Mouse (Mus musculus): ENCODE data around the gene H1fx. TPM values are rescaled to one million over a fixed set of nuclear protein-coding genes. Genes with fewer than 3 reads are reported as not detected.

H1fx gene
- polyA plus RNA-seq (2012; rRNA removed) = 118 and 159 TPM in 2 replicates
- polyA plus RNA-seq (2014; fragmentation: Nextera tagmentation; extraction: Ambion mirVana) = 61.9 and 80.5 TPM in 2 replicates

- under 1% methylated on average over 40 of the region's 55 CpGs for WGBS
- DNase-seq (ENCODE audit: low spot score) = peak; percentile 89
- H3K9me3 ChIP-seq (ENCODE audit: control insufficient read depth, low read length) = no peaks in the 10 kb centered on the region
- ATAC-seq (ENCODE audit: low FRiP score, low read depth) = peak; percentile 90
- peaks cover 24% of the 10 kb centered on the region for H3K36me3 ChIP-seq (ENCODE audit: control insufficient read depth, insufficient read depth, low read length)
- peak; percentile 94 for TF ChIP-seq POLR2A (IDR thresholded peaks at IDR 0.05; ENCODE audit: borderline replicate concordance, extremely low read depth, insufficient read depth, insufficient read length)
- H3K4me2 ChIP-seq (replicated peaks; ENCODE audit: low read depth, low read length, severe bottlenecking) = peak within 1 kb of the TSS; percentile 72
- H3K4me3 ChIP-seq (replicated peaks; ENCODE audit: low read length) = peak within 1 kb of the TSS; percentile 92
- H3K4me1 ChIP-seq (ENCODE audit: control insufficient read depth, insufficient read depth, low read length) = peaks cover 14% of the 10 kb centered on the region
- no peaks in the 10 kb centered on the region for H3K27me3 ChIP-seq (ENCODE audit: control insufficient read depth, insufficient read depth, low read length)
- peak within 1 kb of the TSS; percentile 91 for H3K27ac ChIP-seq (replicated peaks; ENCODE audit: low read depth, low read length)
- peak within 1 kb of the TSS; percentile 91 for H3K9ac ChIP-seq (ENCODE audit: low read depth, low read length, severe bottlenecking)
Measured at GRCm38 (mm10) chr6:87981547-87982256, at the start of gene H1fx. Gene H1fx (minus strand): TSS chr6:87981637.

- Histone ChIP-seq H3K9me3 (ENCODE audit: control insufficient read depth, low read length) (no peaks in the 10 kb centered on the region), H3K36me3 (ENCODE audit: control insufficient read depth, insufficient read depth, low read length) (peaks cover 15% of the 10 kb centered on the region), H3K4me3 (replicated peaks; ENCODE audit: low read length) (no peak overlapping the region), H3K4me1 (ENCODE audit: control insufficient read depth, insufficient read depth, low read length) (no peaks in the 10 kb centered on the region), H3K27me3 (ENCODE audit: control insufficient read depth, insufficient read depth, low read length) (no peaks in the 10 kb centered on the region), H3K9ac (ENCODE audit: low read depth, low read length, severe bottlenecking) (no peak overlapping the region), H3K27ac (replicated peaks; ENCODE audit: low read depth, low read length) (no peak overlapping the region), H3K4me2 (replicated peaks; ENCODE audit: low read depth, low read length, severe bottlenecking) (no peak overlapping the region)
- no peak for DNase-seq (ENCODE audit: low spot score)
- ATAC-seq (ENCODE audit: low FRiP score, low read depth) = no peak
- TF ChIP-seq POLR2A (IDR thresholded peaks at IDR 0.05; ENCODE audit: borderline replicate concordance, extremely low read depth, insufficient read depth, insufficient read length) = no peak
- 100% methylated on average over 2 of the region's 2 CpGs for WGBS
Measured at GRCm38 (mm10) chr6:88030432-88030831, 49.0 kb upstream of the H1fx start.

GRCm38 (mm10) chr6:88027390-88027789, 46.0 kb upstream of the H1fx start:
- Histone ChIP-seq H3K4me1 (ENCODE audit: control insufficient read depth, insufficient read depth, low read length) (no peaks in the 10 kb centered on the region), H3K27me3 (ENCODE audit: control insufficient read depth, insufficient read depth, low read length) (no peaks in the 10 kb centered on the region), H3K36me3 (ENCODE audit: control insufficient read depth, insufficient read depth, low read length) (peaks cover 20% of the 10 kb centered on the region), H3K9me3 (ENCODE audit: control insufficient read depth, low read length) (no peaks in the 10 kb centered on the region), H3K9ac (ENCODE audit: low read depth, low read length, severe bottlenecking) (no peak overlapping the region), H3K27ac (replicated peaks; ENCODE audit: low read depth, low read length) (no peak overlapping the region), H3K4me2 (replicated peaks; ENCODE audit: low read depth, low read length, severe bottlenecking) (no peak overlapping the region), H3K4me3 (replicated peaks; ENCODE audit: low read length) (no peak overlapping the region)
- TF ChIP-seq POLR2A (IDR thresholded peaks at IDR 0.05; ENCODE audit: borderline replicate concordance, extremely low read depth, insufficient read depth, insufficient read length) = no peak
- WGBS = 72% methylated on average over 5 of the region's 5 CpGs
- DNase-seq (ENCODE audit: low spot score) = no peak
- ATAC-seq (ENCODE audit: low FRiP score, low read depth) = no peak

DNA sequence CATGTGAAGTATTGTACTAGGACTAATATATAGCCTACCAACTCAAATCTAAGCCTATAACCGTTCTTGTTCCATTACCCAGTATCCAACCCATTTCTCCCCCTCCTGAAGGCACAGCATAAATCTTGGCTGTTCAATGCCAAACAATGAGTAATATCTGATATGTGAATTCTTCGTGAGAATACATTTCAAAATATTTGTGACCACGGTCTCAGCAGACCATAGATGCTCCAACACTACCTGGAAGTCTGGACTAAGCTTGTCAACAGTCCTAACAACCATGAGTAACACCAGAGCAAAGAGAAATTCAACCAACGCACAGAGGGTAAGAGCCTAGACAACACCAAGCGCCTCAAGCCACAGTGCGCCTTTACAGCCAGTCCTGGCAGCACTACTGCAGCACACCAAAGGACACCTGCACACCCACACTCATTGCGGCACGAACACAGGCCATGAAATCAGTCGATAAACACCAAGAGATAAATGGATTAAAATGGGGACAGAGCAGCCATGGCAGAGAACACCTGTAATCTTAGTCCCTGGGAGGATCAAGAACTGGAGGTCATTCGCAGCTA, 42.0 kb upstream of the H1fx start:
- Histone ChIP-seq H3K9ac (ENCODE audit: low read depth, low read length, severe bottlenecking) (no peak overlapping the region), H3K4me2 (replicated peaks; ENCODE audit: low read depth, low read length, severe bottlenecking) (no peak overlapping the region)
- WGBS = 95% methylated on average over 10 of the region's 10 CpGs

DNA sequence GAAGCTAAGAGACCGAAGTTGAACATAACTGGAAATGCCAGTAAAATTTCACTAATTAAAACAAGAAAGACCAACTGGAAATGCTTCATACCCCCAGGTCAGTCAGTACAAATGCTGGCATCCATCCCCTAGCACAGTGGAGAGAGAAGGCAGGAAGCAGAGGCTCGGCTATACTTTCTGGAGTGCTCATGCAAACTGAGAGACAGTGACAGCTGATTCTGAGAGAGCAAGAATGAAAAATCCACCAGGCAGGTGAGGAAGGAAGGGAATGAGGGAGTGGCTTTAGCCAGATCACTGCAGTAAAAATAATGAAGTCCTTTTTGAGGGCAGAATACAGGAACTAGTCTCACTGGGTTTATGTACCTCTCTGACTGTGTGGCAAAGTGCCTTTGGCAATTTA, 37.7 kb upstream of the H1fx start:
- DNase-seq (ENCODE audit: low spot score) = no peak
- TF ChIP-seq POLR2A (IDR thresholded peaks at IDR 0.05; ENCODE audit: borderline replicate concordance, extremely low read depth, insufficient read depth, insufficient read length) = no peak

More for the DNA sequence above, 42.0 kb upstream of the H1fx start:
- Histone ChIP-seq H3K4me3 (replicated peaks; ENCODE audit: low read length) (no peak overlapping the region), H3K36me3 (ENCODE audit: control insufficient read depth, insufficient read depth, low read length) (peaks cover 9% of the 10 kb centered on the region; the same call in 1 of the 2 replicates), H3K27ac (replicated peaks; ENCODE audit: low read depth, low read length) (no peak overlapping the region), H3K9me3 (ENCODE audit: control insufficient read depth, low read length) (no peaks in the 10 kb centered on the region), H3K27me3 (ENCODE audit: control insufficient read depth, insufficient read depth, low read length) (no peaks in the 10 kb centered on the region), H3K4me1 (ENCODE audit: control insufficient read depth, insufficient read depth, low read length) (0 out of 2 replicates have a peak, but pooled peaks cover 5% of the 10 kb centered on the region)
- ATAC-seq (ENCODE audit: low FRiP score, low read depth) (no peak), DNase-seq (ENCODE audit: low spot score) (no peak)
- no peak for TF ChIP-seq POLR2A (IDR thresholded peaks at IDR 0.05; ENCODE audit: borderline replicate concordance, extremely low read depth, insufficient read depth, insufficient read length)

More for the DNA sequence above, 37.7 kb upstream of the H1fx start:
- Histone ChIP-seq H3K4me2 (replicated peaks; ENCODE audit: low read depth, low read length, severe bottlenecking) (no peak overlapping the region), H3K27ac (replicated peaks; ENCODE audit: low read depth, low read length) (no peak overlapping the region), H3K36me3 (ENCODE audit: control insufficient read depth, insufficient read depth, low read length) (0 out of 2 replicates have a peak, but pooled peaks cover 3% of the 10 kb centered on the region), H3K9me3 (ENCODE audit: control insufficient read depth, low read length) (no peaks in the 10 kb centered on the region), H3K4me1 (ENCODE audit: control insufficient read depth, insufficient read depth, low read length) (0 out of 2 replicates have a peak, but pooled peaks cover 11% of the 10 kb centered on the region), H3K9ac (ENCODE audit: low read depth, low read length, severe bottlenecking) (no peak overlapping the region), H3K27me3 (ENCODE audit: control insufficient read depth, insufficient read depth, low read length) (no peaks in the 10 kb centered on the region), H3K4me3 (replicated peaks; ENCODE audit: low read length) (no peak overlapping the region)
- ATAC-seq (ENCODE audit: low FRiP score, low read depth) = no peak
- 39% methylated on average over 2 of the region's 2 CpGs for WGBS
